Mouse (Mus musculus): ENCODE results near the gene Ppp1r14c. TPM values are rescaled to one million over a fixed set of nuclear protein-coding genes. Genes with fewer than 3 reads are reported as not detected.

The Ppp1r14c gene
- polyA plus RNA-seq, 1 experiment from 2014 or later = 5.0 TPM

DNA sequence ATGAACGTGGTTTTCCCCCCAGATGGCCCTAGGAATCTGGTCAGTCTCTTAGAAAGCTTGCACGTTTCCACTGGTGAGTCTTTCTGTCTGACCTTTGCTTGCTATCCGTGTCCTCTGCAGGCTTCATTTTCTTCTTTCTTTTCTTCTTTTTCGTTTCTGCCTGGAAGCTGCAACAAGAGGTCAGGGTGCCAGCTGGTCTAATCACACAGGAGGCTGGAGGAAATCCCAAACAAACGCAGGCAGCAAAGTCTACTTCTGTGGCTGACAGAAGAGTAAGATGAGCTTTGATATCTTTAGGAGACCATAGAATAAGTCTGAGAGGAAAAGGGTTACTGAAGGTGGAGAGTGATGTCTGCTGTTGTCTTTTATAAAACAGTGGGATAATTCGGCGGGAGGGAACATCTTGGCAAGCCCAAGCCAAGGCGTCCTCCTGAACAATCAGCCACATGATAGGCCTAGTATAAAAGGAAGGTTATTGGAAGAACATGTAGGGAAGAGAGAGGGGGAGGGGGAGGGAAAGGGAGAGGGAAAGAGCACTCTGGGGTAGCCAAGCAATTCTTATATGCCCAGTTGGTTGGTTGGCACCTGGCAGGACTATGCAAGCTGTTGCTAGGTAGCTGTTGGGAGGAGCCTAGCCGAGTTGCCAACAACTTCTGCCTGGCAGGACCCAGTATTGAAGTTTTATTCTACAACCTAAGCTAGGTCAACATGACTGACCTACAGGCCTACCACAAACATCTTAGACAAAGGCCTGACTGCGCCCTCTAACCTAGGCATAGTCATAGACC, 30.3 kb downstream of the Ppp1r14c start:
- Histone ChIP-seq H3K4me3 (ENCODE audit: low read length) (no peak overlapping the region), H3K27me3 (ENCODE audit: control insufficient read depth, insufficient read depth, low read length) (no peaks in the 10 kb centered on the region), H3K4me2 (replicated peaks; ENCODE audit: low read depth, low read length) (no peak overlapping the region), H3K9me3 (ENCODE audit: control insufficient read depth, low read length) (no peaks in the 10 kb centered on the region), H3K36me3 (ENCODE audit: control insufficient read depth, insufficient read depth, low read length) (no peaks in the 10 kb centered on the region), H3K4me1 (ENCODE audit: control insufficient read depth, insufficient read depth, low read length) (no peaks in the 10 kb centered on the region), H3K27ac (ENCODE audit: low read depth, low read length) (no peak overlapping the region), H3K9ac (ENCODE audit: low read depth, low read length) (no peak overlapping the region)
- ATAC-seq (ENCODE audit: low FRiP score, low TSS enrichment) = no peak
- 81% methylated on average over 10 of the region's 10 CpGs for WGBS

DNA sequence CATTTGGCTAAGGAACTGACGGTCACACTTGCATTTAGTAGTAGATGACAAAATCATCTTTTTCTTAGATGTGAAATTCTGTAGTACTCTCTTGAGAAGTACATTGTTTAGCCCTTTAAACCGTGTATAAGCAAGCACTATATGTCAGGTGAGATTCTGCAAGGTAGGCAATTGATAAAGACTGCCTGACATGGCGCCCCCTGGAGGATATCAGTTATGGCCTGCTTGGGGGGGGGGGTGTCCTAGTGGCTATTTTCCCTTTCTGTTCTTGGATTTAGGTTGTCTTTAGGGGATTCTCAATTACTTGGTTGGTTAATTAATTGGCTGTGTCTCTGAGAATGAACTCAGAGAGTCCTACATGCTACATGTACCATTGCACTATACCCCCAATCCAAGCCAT, 31.5 kb downstream of the Ppp1r14c start:
- Histone ChIP-seq H3K27me3 (ENCODE audit: control insufficient read depth, insufficient read depth, low read length) (no peaks in the 10 kb centered on the region), H3K4me3 (ENCODE audit: low read length) (no peak overlapping the region), H3K9me3 (ENCODE audit: control insufficient read depth, low read length) (no peaks in the 10 kb centered on the region), H3K4me1 (ENCODE audit: control insufficient read depth, insufficient read depth, low read length) (no peaks in the 10 kb centered on the region), H3K4me2 (replicated peaks; ENCODE audit: low read depth, low read length) (no peak overlapping the region), H3K36me3 (ENCODE audit: control insufficient read depth, insufficient read depth, low read length) (no peaks in the 10 kb centered on the region), H3K9ac (ENCODE audit: low read depth, low read length) (no peak overlapping the region), H3K27ac (ENCODE audit: low read depth, low read length) (no peak overlapping the region)
- 84% methylated on average over 3 of the region's 3 CpGs for WGBS
- ATAC-seq (ENCODE audit: low FRiP score, low TSS enrichment) = no peak

DNA sequence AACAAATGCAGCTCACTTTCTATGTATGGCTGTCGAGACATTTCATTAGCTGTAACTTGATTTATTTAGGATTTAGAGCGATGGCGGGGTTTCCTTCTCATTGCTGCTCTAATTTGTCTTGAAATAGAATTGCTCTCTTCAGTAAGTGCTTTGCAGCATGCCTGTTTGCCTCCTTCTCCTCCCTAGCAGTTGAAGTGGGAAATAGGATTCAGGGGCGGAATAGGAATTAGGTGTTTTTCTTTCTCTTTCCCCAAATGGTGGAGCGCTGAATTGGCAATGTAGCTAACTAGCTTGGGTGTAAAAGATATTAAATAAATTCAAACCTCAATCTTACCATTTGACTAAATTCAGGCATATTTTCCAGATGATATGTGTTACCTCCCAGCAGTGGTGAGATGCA, 32.2 kb downstream of the Ppp1r14c start:
- H3K4me1 ChIP-seq (ENCODE audit: control insufficient read depth, insufficient read depth, low read length) = no peaks in the 10 kb centered on the region
- no peak overlapping the region for H3K27ac ChIP-seq (ENCODE audit: low read depth, low read length)
- 82% methylated on average over 5 of the region's 5 CpGs for WGBS
- H3K9me3 ChIP-seq (ENCODE audit: control insufficient read depth, low read length) = no peaks in the 10 kb centered on the region
- no peak overlapping the region for H3K4me2 ChIP-seq (replicated peaks; ENCODE audit: low read depth, low read length)
- no peaks in the 10 kb centered on the region for H3K27me3 ChIP-seq (ENCODE audit: control insufficient read depth, insufficient read depth, low read length)
- H3K36me3 ChIP-seq (ENCODE audit: control insufficient read depth, insufficient read depth, low read length) = no peaks in the 10 kb centered on the region
- no peak overlapping the region for H3K4me3 ChIP-seq (ENCODE audit: low read length)
- H3K9ac ChIP-seq (ENCODE audit: low read depth, low read length) = no peak overlapping the region
- no peak for ATAC-seq (ENCODE audit: low FRiP score, low TSS enrichment)

DNA sequence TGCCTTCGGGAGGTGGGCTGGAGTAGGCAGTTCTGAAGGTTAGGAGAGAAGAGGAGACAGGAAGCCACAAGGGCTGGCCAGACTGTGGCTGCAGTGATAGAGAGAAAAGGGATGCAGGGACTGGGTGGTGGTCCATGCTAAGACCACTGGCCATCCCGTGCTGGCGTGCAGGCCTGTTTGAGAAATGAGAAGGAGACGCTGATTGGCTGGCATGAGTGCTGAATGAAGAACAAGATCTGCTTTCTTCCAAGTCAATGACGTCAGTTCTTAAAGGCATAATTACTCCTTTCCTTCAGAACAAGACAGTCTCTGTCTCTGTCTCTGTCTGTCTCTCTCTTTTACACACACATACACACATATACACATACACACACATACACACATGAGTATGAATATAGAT, 36.4 kb downstream of the Ppp1r14c start:
- no peaks in the 10 kb centered on the region for H3K9me3 ChIP-seq (ENCODE audit: control insufficient read depth, low read length)
- H3K4me1 ChIP-seq (ENCODE audit: control insufficient read depth, insufficient read depth, low read length) = no peaks in the 10 kb centered on the region
- H3K27me3 ChIP-seq (ENCODE audit: control insufficient read depth, insufficient read depth, low read length) = no peaks in the 10 kb centered on the region
- WGBS = 83% methylated on average over 5 of the region's 5 CpGs
- H3K4me3 ChIP-seq (ENCODE audit: low read length) = no peak overlapping the region
- H3K4me2 ChIP-seq (replicated peaks; ENCODE audit: low read depth, low read length) = no peak overlapping the region
- H3K36me3 ChIP-seq (ENCODE audit: control insufficient read depth, insufficient read depth, low read length) = no peaks in the 10 kb centered on the region
- H3K9ac ChIP-seq (ENCODE audit: low read depth, low read length) = no peak overlapping the region
- H3K27ac ChIP-seq (ENCODE audit: low read depth, low read length) = no peak overlapping the region
- ATAC-seq (ENCODE audit: low FRiP score, low TSS enrichment) = no peak

DNA sequence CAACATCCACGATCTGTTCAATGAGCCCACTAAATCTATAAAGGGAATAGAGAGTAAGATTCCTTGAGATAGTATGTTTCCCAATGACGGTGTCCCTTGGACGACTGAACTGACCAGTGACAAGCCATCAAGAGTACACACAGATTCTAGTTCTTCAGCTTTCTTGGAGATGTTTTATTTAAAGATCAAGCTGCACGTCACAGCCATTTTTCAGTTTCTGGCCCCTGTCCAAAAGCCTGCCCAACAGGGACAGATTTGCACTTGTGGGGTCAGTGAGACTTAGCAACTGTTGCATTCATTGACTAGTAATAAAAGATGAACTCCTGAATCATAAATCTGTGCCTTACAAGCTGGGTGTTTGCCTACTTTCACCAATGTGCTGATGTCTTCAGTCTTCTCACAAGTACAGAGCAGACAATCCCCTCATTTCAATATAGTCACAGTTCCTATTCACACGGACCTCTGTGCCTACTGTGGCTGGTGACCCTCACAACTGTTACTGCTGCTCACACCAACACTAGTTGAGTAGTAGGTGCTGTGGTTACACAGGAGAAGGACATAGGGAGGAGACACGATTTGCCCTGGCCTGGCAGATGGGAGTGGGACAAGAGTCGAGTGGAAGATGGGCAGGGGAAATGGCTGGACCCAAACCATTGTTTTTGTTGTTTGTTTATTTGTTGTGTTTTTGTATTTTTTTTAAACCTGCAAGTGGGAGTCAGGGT, 37.7 kb downstream of the Ppp1r14c start:
- H3K4me2 ChIP-seq (replicated peaks; ENCODE audit: low read depth, low read length) = no peak overlapping the region
- no peaks in the 10 kb centered on the region for H3K9me3 ChIP-seq (ENCODE audit: control insufficient read depth, low read length)
- no peak for ATAC-seq (ENCODE audit: low FRiP score, low TSS enrichment)
- H3K36me3 ChIP-seq (ENCODE audit: control insufficient read depth, insufficient read depth, low read length) = no peaks in the 10 kb centered on the region
- WGBS = 70% methylated on average over 7 of the region's 7 CpGs
- H3K27ac ChIP-seq (ENCODE audit: low read depth, low read length) = no peak overlapping the region
- no peak overlapping the region for H3K4me3 ChIP-seq (ENCODE audit: low read length)
- H3K27me3 ChIP-seq (ENCODE audit: control insufficient read depth, insufficient read depth, low read length) = no peaks in the 10 kb centered on the region
- 0 out of 2 replicates have a peak, but pooled peaks cover 3% of the 10 kb centered on the region for H3K4me1 ChIP-seq (ENCODE audit: control insufficient read depth, insufficient read depth, low read length)
- H3K9ac ChIP-seq (ENCODE audit: low read depth, low read length) = no peak overlapping the region

DNA sequence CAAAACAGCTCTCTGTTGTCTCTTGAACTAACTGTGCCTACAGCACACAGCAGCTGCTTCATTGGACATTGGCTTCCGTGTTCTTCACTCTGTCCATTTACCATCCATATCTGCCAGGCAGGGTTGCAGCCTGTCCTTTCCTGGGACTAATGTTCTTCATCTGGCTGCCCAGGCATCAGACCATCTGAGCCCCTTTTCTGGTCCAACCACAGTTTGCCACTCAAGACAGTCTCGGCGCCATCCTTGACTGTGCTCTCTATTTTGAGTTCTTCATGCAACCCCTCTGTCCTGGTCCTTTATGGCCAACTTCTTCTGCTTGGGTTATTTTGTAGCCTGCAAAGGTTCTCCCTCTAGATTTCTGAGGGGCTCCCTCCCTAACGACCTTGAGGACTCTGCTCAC, 38.5 kb downstream of the Ppp1r14c start:
- H3K27ac ChIP-seq (ENCODE audit: low read depth, low read length) = no peak overlapping the region
- H3K4me1 ChIP-seq (ENCODE audit: control insufficient read depth, insufficient read depth, low read length) = 0 out of 2 replicates have a peak, but pooled peaks cover 3% of the 10 kb centered on the region
- H3K4me2 ChIP-seq (replicated peaks; ENCODE audit: low read depth, low read length) = no peak overlapping the region
- no peak overlapping the region for H3K4me3 ChIP-seq (ENCODE audit: low read length)
- WGBS = 88% methylated on average over 4 of the region's 4 CpGs
- H3K9ac ChIP-seq (ENCODE audit: low read depth, low read length) = no peak overlapping the region
- no peaks in the 10 kb centered on the region for H3K27me3 ChIP-seq (ENCODE audit: control insufficient read depth, insufficient read depth, low read length)
- no peaks in the 10 kb centered on the region for H3K9me3 ChIP-seq (ENCODE audit: control insufficient read depth, low read length)
- no peaks in the 10 kb centered on the region for H3K36me3 ChIP-seq (ENCODE audit: control insufficient read depth, insufficient read depth, low read length)
- ATAC-seq (ENCODE audit: low FRiP score, low TSS enrichment) = no peak

DNA sequence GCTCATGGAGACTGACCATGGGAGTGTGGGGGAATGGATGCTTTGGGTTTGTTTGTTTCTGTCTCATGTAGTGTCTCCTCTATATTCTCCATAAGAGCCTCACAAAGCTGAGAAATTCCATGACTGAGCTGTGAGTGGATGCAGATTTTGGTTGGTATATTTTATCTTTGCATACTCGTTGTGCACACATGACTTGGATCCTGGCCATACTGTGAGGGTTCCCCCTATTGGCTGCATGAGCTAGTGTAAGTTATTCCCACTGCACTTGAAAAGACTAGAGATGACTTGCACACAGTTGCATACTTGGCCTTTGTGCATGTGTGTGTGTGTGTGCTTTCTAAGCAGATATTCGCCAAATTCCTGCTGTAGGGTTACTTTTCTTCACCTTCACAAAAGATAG, 40.4 kb downstream of the Ppp1r14c start:
- no peak overlapping the region for H3K9ac ChIP-seq (ENCODE audit: low read depth, low read length)
- no peak for ATAC-seq (ENCODE audit: low FRiP score, low TSS enrichment)
- no peak overlapping the region for H3K4me2 ChIP-seq (replicated peaks; ENCODE audit: low read depth, low read length)
- H3K9me3 ChIP-seq (ENCODE audit: control insufficient read depth, low read length) = no peaks in the 10 kb centered on the region
- no peak overlapping the region for H3K4me3 ChIP-seq (ENCODE audit: low read length)
- 0 out of 2 replicates have a peak, but pooled peaks cover 3% of the 10 kb centered on the region for H3K4me1 ChIP-seq (ENCODE audit: control insufficient read depth, insufficient read depth, low read length)
- H3K27ac ChIP-seq (ENCODE audit: low read depth, low read length) = no peak overlapping the region
- 76% methylated on average over 2 of the region's 2 CpGs for WGBS
- no peaks in the 10 kb centered on the region for H3K27me3 ChIP-seq (ENCODE audit: control insufficient read depth, insufficient read depth, low read length)
- H3K36me3 ChIP-seq (ENCODE audit: control insufficient read depth, insufficient read depth, low read length) = no peaks in the 10 kb centered on the region

DNA sequence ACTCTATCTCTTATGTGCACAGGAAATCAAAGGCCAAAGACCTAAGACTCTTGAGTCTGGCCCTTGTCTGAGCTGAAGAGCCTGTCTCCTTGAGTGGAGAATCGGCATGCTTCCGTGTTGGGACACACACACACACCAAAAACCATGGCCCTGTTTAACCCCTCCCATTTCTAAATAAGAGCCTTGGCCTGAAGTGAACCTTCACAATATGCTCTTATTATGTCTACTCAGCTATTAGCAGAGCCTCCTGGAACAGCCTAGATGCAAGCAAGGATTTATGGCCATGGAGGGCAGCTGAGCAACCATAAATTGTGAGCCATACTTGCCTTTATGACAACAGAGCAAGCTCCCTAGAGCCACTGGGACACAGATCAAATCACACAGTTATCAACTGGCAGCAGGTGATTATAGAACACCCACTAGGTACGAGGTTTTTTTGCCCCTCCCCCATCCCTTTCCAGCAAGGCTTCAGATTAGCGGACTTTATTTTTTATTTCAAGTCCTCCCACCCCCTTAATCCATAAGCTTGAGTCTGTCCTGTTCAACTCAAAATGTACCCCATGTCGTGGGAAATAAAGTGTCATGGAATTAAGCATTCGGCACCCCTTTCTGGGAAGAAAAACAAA, 42.3 kb downstream of the Ppp1r14c start:
- no peak overlapping the region for H3K27ac ChIP-seq (ENCODE audit: low read depth, low read length)
- H3K4me2 ChIP-seq (replicated peaks; ENCODE audit: low read depth, low read length) = no peak overlapping the region
- no peak for ATAC-seq (ENCODE audit: low FRiP score, low TSS enrichment)
- no peaks in the 10 kb centered on the region for H3K27me3 ChIP-seq (ENCODE audit: control insufficient read depth, insufficient read depth, low read length)
- H3K9ac ChIP-seq (ENCODE audit: low read depth, low read length) = no peak overlapping the region
- H3K4me1 ChIP-seq (ENCODE audit: control insufficient read depth, insufficient read depth, low read length) = 0 out of 2 replicates have a peak, but pooled peaks cover 3% of the 10 kb centered on the region
- no peaks in the 10 kb centered on the region for H3K36me3 ChIP-seq (ENCODE audit: control insufficient read depth, insufficient read depth, low read length)
- no peaks in the 10 kb centered on the region for H3K9me3 ChIP-seq (ENCODE audit: control insufficient read depth, low read length)
- H3K4me3 ChIP-seq (ENCODE audit: low read length) = no peak overlapping the region
- WGBS = 47% methylated on average over 6 of the region's 6 CpGs

DNA sequence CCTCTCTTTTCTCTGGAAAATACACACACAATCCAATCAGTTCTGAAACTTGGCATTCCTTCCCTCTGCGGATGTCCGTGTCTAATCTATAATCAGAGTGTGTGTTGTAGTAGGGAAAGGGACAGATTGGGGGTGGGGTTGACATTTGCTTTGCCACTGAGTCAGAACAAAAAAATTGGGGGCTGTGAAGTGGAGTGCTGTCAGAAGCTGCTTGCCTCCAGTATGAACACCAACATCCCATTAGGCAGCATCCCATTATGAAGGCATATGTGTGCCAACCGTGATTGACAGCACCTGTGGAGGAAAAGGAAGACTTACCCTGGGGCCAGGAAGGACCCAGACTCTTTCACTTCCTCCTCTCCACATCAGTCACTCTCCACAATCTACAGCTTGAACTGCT, 42.8 kb downstream of the Ppp1r14c start:
- Histone ChIP-seq H3K27ac (ENCODE audit: low read depth, low read length) (no peak overlapping the region), H3K36me3 (ENCODE audit: control insufficient read depth, insufficient read depth, low read length) (no peaks in the 10 kb centered on the region), H3K4me2 (replicated peaks; ENCODE audit: low read depth, low read length) (no peak overlapping the region), H3K27me3 (ENCODE audit: control insufficient read depth, insufficient read depth, low read length) (no peaks in the 10 kb centered on the region), H3K9ac (ENCODE audit: low read depth, low read length) (no peak overlapping the region), H3K4me1 (ENCODE audit: control insufficient read depth, insufficient read depth, low read length) (0 out of 2 replicates have a peak, but pooled peaks cover 3% of the 10 kb centered on the region), H3K9me3 (ENCODE audit: control insufficient read depth, low read length) (no peaks in the 10 kb centered on the region), H3K4me3 (ENCODE audit: low read length) (no peak overlapping the region)
- ATAC-seq (ENCODE audit: low FRiP score, low TSS enrichment) = peak; percentile 52; the same call in 1 of the 2 replicates
- 82% methylated on average over 3 of the region's 3 CpGs for WGBS

Measured in kidney, embryonic 14.5 days (tissue).